Mouse (Mus musculus): ENCODE measurements at regions not wholly inside any gene's neighbourhood (a gene's known extent, or its start where the extent isn't known, plus 50 kb on each side); places are given as distances from the start of the nearest gene placed in this dataset.
"Not testable (repeated sequence)": the region's sequence is repeated elsewhere in the genome, so short reads cannot be mapped to it uniquely, and the experiment has no call there.

DNA sequence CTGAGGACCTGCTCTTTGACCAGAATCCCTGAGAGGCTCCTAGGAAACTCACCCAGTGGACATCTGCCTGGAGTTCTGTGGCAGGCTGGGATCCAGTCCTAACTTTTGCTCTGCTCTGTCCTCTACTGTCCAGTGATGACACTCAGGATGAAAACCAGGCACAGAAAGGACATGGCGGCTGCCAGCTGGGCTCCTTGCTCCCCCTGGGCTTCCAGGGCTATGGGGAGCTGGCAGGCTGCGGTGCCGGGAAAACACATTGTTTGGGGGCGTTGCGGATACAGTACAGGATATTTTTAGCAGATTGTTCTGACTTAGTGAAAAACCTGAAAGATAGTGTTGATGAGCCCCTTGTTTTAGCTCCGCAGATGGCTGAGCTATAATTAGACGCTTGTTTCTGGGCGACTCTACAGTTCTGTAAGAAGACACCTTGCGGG lies 94.2 kb upstream of the Klf13 start:
- DNase-seq (ENCODE audit: low spot score) = peak; percentile 26

DNA sequence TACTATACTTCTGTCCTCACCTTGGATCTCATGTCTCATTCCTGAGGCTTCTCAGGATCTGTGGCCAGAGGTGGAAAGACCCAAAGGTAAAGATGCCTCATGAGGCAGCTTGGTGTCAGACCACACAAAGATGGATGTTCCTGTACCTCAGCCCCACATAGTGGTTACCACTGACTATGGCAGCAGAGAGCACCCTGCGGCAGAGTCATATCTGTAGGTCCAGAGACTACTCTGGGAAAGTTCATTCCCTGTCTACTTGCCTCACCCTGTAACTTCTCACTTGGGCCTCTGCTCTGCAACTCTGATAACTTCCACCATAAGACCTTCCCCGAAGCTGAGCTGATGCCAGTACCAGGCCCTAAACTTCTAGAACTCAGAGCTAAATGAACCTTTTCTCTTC lies 91.9 kb upstream of the Klf13 start:
- DNase-seq (ENCODE audit: low spot score) = no peak

DNA sequence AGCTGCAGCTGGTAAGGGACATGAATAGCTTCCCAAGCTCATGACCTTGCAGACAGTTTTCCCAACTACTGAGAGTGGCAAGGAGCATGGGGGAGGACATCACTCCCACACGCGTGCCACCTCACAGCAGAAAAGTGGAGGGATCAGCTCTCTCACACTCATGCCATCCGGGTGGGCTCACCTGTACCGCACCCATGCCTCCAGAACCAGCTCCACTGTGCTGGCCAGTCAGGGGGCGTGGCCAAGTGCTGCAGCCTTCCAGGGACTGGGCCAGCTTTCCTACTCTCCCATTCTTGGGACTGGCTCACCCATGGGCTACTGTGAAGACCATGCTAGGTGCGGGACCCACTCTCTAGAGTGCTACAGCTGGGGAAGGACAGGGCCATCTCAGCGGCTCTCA lies 88.4 kb upstream of the Klf13 start:
- no peak for DNase-seq (ENCODE audit: low spot score)

DNA sequence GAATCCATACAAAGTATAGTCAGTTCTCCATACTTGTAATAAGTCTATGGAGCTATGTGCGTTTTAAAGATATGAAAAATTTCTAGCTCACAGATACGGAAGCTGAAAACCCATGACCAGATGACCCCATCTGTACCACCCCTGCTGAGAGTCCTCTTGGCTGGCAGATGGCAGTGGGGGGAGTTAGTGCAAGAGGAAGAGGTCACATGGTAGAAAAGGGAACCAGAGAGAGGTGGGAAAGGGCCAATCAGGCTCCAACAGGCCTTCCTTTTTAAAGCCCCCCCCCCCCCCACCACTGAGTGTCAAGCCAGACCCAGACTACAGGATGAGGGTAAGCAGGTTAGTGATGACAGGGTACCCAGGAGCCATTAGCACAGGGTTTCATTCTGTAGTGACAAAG lies 86.4 kb upstream of the Klf13 start:
- no peak for DNase-seq (ENCODE audit: low spot score)

- no peak for DNase-seq (ENCODE audit: low spot score)
Observed at GRCm38 (mm10) chr7:64024253-64024652, 85.5 kb upstream of the Klf13 start.

DNA sequence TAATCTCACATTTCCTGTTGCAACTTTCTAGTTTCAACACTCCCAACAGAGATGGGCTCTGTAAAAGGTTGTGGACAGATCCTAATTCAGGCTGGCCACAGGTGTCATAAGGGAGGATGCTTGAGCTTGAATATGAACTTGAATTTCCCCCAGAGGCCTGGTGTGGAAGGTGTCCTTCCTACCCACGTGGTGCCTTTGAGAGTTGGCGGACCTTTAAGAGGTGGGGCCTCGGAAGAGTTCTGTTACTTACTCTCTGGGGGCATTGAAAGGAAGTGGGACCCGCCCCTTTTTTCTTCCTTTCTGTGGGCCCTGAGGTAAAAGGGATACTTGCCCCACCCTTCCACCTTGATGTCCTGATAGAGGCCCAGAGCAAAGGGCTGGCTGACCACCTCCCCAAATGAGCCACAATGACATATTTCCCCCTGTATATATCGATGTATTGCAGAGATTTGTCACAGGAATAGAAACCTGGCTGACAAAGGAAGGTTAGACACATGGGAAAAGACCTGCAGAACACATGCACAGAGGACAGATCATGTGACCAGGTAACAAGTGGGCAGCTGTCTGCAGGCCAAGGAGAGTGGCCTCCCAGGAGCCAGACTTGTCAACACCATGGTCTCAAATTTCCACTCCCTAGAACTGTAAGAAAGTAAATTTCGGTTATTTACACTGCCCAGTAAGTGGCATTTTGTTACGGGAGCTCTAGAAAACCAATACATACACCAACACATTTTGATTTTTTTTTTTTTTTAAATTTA lies 84.2 kb upstream of the Klf13 start:
- DNase-seq (ENCODE audit: low spot score) = no peak

DNA sequence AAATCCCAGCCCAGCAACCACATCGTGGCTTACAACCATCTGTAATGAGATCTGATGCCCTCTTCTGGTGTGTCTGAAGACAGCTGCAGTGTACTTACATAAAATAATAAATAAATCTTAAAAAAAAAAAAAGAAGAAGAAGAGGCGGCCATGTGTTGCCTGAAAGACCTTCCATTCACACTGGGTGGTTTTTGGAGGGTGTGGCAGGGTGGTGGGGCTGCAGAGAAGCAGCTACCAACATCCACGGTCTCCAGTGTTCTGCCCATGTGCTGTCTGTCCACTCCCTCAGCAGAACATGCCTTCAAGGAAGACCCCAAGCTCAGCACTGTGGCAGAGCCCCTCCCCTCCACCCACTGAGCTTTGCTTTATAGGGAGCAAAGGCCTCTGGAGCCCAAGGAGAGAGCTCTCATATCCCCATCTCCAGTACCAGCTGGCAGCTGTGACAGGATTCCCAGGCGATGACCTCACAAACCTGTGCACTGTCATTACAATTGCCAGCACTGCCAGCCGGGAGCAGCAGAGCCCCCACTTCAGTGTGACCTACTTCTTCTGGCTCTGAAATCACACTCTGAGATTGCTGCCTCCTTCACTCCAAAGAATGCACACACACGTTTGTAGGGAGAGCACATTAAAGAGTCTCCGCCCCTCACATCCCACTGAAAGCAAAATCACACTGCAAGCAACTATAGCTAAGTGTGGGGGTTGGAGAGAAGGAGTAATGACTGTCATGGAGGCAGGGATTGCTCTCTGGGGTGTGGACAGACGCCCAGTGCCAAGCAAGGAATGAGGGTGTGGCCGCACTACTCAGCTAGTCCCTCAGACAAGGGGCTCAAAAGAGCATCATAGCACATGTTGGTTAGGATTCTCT lies 82.8 kb upstream of the Klf13 start:
- no peak for DNase-seq (ENCODE audit: low spot score)

DNA sequence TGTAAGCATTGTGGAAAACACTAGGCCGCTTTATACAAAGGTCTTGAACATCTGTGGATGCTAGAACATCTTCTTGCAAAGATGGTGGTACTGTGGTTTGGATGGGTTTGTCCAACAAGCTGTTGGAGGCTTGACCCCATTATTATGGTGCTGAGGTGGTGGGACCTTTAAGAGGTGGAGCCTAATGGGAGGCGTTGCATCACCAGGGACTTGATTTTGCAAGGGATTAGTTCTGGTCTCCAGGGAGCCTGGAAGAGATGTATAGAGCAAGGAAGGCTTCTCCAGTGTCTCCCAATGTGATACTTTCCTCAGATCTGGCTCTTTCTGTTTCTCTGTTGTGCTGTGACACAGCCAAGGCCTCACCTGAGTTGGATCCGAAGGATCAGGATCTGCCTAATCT lies 79.4 kb upstream of the Klf13 start:
- DNase-seq (ENCODE audit: low spot score) = no peak

GRCm38 (mm10) chr7:64016874-64017273 lies 78.2 kb upstream of the Klf13 start:
- no peak for DNase-seq (ENCODE audit: low spot score)

GRCm38 (mm10) chr7:64015136-64015535 lies 76.4 kb upstream of the Klf13 start:
- not testable (repeated sequence) for DNase-seq (ENCODE audit: low spot score)

- DNase-seq (ENCODE audit: low spot score) = no peak
Observed at GRCm38 (mm10) chr7:64014227-64014626, 75.5 kb upstream of the Klf13 start.

DNA sequence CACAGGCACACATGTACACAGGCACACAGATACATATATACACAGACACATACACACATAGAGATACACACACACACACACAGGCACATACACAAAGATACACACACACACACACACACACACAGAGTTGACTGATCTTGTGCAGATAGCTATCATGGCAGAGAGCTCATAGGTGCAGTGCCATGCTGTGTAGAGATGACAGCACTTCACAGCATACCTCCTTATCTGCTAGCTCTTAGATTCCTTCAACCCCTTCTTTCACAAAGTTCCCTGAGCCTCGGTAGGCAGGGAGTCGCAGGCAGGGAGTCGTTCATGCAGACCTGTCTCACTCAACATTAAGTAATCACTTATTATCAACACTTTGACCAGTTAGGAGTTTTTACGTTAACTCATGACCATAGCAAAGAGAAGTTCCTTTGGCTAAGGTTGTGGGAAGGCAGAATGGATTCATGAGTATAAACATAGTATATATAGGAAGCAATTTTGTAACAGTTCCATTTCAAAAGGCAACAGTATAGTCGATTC lies 74.4 kb upstream of the Klf13 start:
- no peak for DNase-seq (ENCODE audit: low spot score)

GRCm38 (mm10) chr7:64012268-64012601 lies 73.5 kb upstream of the Klf13 start:
- DNase-seq (ENCODE audit: low spot score) = no peak

- DNase-seq (ENCODE audit: low spot score) = peak; percentile 80
Observed at GRCm38 (mm10) chr7:64011563-64012267, 73.0 kb upstream of the Klf13 start.

GRCm38 (mm10) chr7:64010640-64011039 lies 71.9 kb upstream of the Klf13 start:
- no peak for DNase-seq (ENCODE audit: low spot score)

DNA sequence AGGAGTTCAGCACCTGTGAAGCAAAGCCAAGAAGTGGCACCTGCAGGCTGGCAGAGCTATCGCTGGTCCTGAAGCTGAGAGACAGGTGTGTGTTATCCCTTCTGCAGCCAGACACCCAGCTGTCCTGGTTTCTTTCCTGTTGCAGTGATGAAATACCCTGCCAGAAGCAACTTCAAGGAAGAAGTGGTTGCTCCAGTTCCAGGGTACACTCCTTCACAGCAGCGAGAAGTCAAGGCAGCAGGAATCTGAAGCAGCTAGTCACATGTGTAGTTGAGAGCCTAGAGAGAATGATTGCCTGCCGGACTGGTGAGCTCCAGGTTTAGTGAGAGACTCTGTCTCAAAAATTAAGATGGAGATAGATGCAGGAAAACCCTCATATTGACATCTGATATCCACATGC lies 69.1 kb upstream of the Klf13 start:
- DNase-seq (ENCODE audit: low spot score) = no peak

DNA sequence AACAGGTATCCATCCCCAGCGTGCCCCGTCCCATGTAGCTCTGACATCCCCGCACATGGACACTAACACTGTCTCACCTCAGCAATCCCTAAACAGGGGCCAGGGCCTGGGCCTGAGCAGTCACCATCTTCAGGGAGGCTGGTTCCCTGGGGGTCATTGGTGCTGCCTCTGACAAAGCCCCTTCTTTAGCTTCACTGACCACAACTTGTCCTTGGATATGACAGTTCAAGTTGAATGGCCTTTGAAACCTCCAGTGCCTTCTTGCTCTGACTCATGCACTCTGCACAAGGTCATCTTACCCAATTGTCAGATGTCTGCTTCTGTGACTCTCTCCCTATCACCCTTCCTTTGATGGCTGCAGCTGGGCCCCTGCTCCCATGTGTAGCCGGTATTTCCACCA lies 68.2 kb upstream of the Klf13 start:
- DNase-seq (ENCODE audit: low spot score) = no peak

DNA sequence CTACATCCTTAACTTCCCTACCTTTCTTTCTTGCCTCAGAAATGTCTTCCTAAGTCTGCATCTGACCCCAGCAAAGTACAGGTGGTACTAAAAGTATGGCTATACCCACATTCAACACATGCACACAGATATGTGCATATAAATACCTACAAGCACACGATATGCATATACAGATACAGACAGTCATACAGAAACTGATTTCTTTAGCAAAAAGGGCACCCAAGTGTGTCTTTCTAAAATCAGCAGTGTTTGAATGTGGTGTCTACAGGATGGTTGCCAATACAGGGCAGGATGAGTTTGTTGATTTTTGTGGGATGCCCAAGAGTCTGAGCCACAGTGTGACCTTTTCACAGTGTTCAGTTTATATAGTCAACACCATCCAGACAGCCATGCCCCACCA lies 67.0 kb upstream of the Klf13 start:
- no peak for DNase-seq (ENCODE audit: low spot score)

GRCm38 (mm10) chr7:64003904-64004303 lies 65.2 kb upstream of the Klf13 start:
- no peak for DNase-seq (ENCODE audit: low spot score)

- DNase-seq (ENCODE audit: low spot score) = no peak
Observed at GRCm38 (mm10) chr7:64001611-64002111, 62.9 kb upstream of the Klf13 start.

GRCm38 (mm10) chr7:63998995-63999960 lies 60.6 kb upstream of the Klf13 start:
- peak; percentile 87 for DNase-seq (ENCODE audit: low spot score)
